Mouse (Mus musculus) forebrain, embryonic 11.5 days (tissue): ENCODE results near the gene Ust. TPM values are rescaled to one million over a fixed set of nuclear protein-coding genes. Genes with fewer than 3 reads are reported as not detected.

Experiments
- ATAC-seq: fragments of 200-750 bp; cut with Nextera tagmentation; replicated peaks from 2 replicates; pipeline ENCODE4 v1.8.0; 2017; ENCODE audit warnings: moderate TSS enrichment; ENCODE audit not compliant: low FRiP score
- DNase-seq: peaks from one replicate; pipeline ENCODE4 v3.0.0-alpha.2; 2017; ENCODE audit warnings: low spot score
- H3K27ac ChIP-seq: fragments of 300-500 bp; sonication (generic); 2 replicates; pipeline ENCODE4 v1.5.1; 2014; ENCODE audit warnings: low read depth, low read length
- H3K27me3 ChIP-seq: fragments of 300-500 bp; sonication (generic); 2 replicates; pipeline ENCODE4 v1.6.1; 2014; ENCODE audit warnings: mild to moderate bottlenecking, low read length, mixed read lengths; ENCODE audit not compliant: control insufficient read depth, insufficient read depth
- H3K36me3 ChIP-seq: fragments of 300-500 bp; sonication (generic); 2 replicates; pipeline ENCODE4 v1.6.1; 2014; ENCODE audit warnings: mild to moderate bottlenecking, low read length, moderate library complexity, mixed read lengths; ENCODE audit not compliant: control insufficient read depth, insufficient read depth
- H3K4me1 ChIP-seq: fragments of 300-500 bp; sonication (generic); replicated peaks from 2 replicates; pipeline ENCODE4 v1.6.1; 2014; ENCODE audit warnings: low read length, mixed read lengths; ENCODE audit not compliant: control insufficient read depth, insufficient read depth
- H3K4me2 ChIP-seq: fragments of 300-500 bp; sonication (generic); 2 replicates; pipeline ENCODE4 v1.6.1; 2014; ENCODE audit warnings: low read depth, mild to moderate bottlenecking, low read length, moderate library complexity, mixed read lengths; ENCODE audit not compliant: severe bottlenecking
- H3K4me3 ChIP-seq: fragments of 300-500 bp; sonication (generic); 2 replicates; pipeline ENCODE4 v1.5.1; 2014; ENCODE audit warnings: low read depth, low read length
- H3K9ac ChIP-seq: fragments of 300-500 bp; sonication (generic); 2 replicates; pipeline ENCODE4 v1.6.1; 2014; ENCODE audit warnings: low read length
- H3K9me3 ChIP-seq: fragments of 300-500 bp; sonication (generic); 2 replicates; pipeline ENCODE4 v1.6.1; 2016; ENCODE audit warnings: low read length, mixed read lengths; ENCODE audit not compliant: control insufficient read depth
- WGBS: fragments of 180-500 bp; shearing (Covaris S2); extraction: QIAGEN DNeasy Blood & Tissue Kit; methylation state at CpG from one replicate; pipeline ENCODE4 v1.1.7; 2014; 5-methylcytosine and 5-hydroxymethylcytosine counted together
- polyA plus RNA-seq: library from polyadenylated mRNA; unstranded; fragments of >200 nt; fragmentation: Nextera tagmentation; extraction: Ambion mirVana; gene quantifications from 2 replicates; pipeline ENCODE4 v1.2.1, GENCODE M21; 2014

Gene Ust
- polyA plus RNA-seq, 1 experiment from 2014 or later = 3.4 TPM

- Histone ChIP-seq H3K4me1 (no peaks in the 10 kb centered on the region; the same call in 1 of the 2 replicates), H3K9ac (no peak overlapping the region), H3K9me3 (no peaks in the 10 kb centered on the region), H3K27ac (no peak overlapping the region), H3K27me3 (no peaks in the 10 kb centered on the region), H3K4me2 (no peak overlapping the region), H3K4me3 (no peak overlapping the region), H3K36me3 (no peaks in the 10 kb centered on the region)
- 88% methylated on average over 1 of the region's 1 CpGs for WGBS
- DNase-seq = no peak
- ATAC-seq = no peak
Measured at GRCm38 (mm10) chr10:8299166-8299565, 219.5 kb downstream of the Ust start.

GRCm38 (mm10) chr10:8297214-8297613 lies 221.4 kb downstream of the Ust start:
- Histone ChIP-seq H3K36me3 (no peaks in the 10 kb centered on the region), H3K4me1 (no peaks in the 10 kb centered on the region; the same call in 1 of the 2 replicates), H3K9ac (no peak overlapping the region), H3K4me2 (no peak overlapping the region), H3K27me3 (no peaks in the 10 kb centered on the region), H3K9me3 (no peaks in the 10 kb centered on the region), H3K27ac (no peak overlapping the region), H3K4me3 (no peak overlapping the region)
- DNase-seq = no peak
- WGBS = 24% methylated on average over 2 of the region's 2 CpGs
- ATAC-seq = no peak

GRCm38 (mm10) chr10:8290661-8291060 lies 228.0 kb downstream of the Ust start:
- Histone ChIP-seq H3K4me1 (no peaks in the 10 kb centered on the region), H3K27me3 (no peaks in the 10 kb centered on the region), H3K4me3 (no peak overlapping the region), H3K27ac (no peak overlapping the region), H3K4me2 (no peak overlapping the region), H3K36me3 (no peaks in the 10 kb centered on the region), H3K9me3 (no peaks in the 10 kb centered on the region; the same call in 1 of the 2 replicates), H3K9ac (no peak overlapping the region)
- no peak for ATAC-seq
- 63% methylated on average over 5 of the region's 5 CpGs for WGBS
- no peak for DNase-seq

- Histone ChIP-seq H3K4me3 (no peak overlapping the region), H3K9ac (no peak overlapping the region), H3K4me2 (no peak overlapping the region), H3K27ac (no peak overlapping the region), H3K4me1 (no peaks in the 10 kb centered on the region), H3K36me3 (no peaks in the 10 kb centered on the region), H3K27me3 (no peaks in the 10 kb centered on the region), H3K9me3 (no peaks in the 10 kb centered on the region; the same call in 1 of the 2 replicates)
- DNase-seq (no peak), ATAC-seq (no peak)
- WGBS = 21% methylated on average over 6 of the region's 6 CpGs
Measured at GRCm38 (mm10) chr10:8287350-8287791, 231.3 kb downstream of the Ust start.

- WGBS = 89% methylated on average over 3 of the region's 3 CpGs
- no peak overlapping the region for H3K4me2 ChIP-seq
- H3K27ac ChIP-seq = no peak overlapping the region
- no peak overlapping the region for H3K9ac ChIP-seq
- H3K36me3 ChIP-seq = no peaks in the 10 kb centered on the region
- ATAC-seq (no peak), DNase-seq (no peak)
- no peaks in the 10 kb centered on the region for H3K27me3 ChIP-seq
- no peak overlapping the region for H3K4me3 ChIP-seq
- H3K4me1 ChIP-seq = no peaks in the 10 kb centered on the region
- H3K9me3 ChIP-seq = no peaks in the 10 kb centered on the region; the same call in 1 of the 2 replicates
Measured at GRCm38 (mm10) chr10:8283991-8284390, 234.6 kb downstream of the Ust start.

GRCm38 (mm10) chr10:8277094-8277493 lies 241.5 kb downstream of the Ust start:
- Histone ChIP-seq H3K4me2 (no peak overlapping the region), H3K9me3 (no peaks in the 10 kb centered on the region), H3K4me3 (no peak overlapping the region), H3K4me1 (no peaks in the 10 kb centered on the region), H3K9ac (no peak overlapping the region), H3K36me3 (no peaks in the 10 kb centered on the region), H3K27ac (no peak overlapping the region), H3K27me3 (no peaks in the 10 kb centered on the region)
- ATAC-seq (no peak), DNase-seq (no peak)
- WGBS = 84% methylated on average over 5 of the region's 5 CpGs

- DNase-seq (no peak), ATAC-seq (no peak)
- no peak overlapping the region for H3K4me3 ChIP-seq
- H3K27me3 ChIP-seq = no peaks in the 10 kb centered on the region
- 88% methylated on average over 4 of the region's 4 CpGs for WGBS
- H3K36me3 ChIP-seq = no peaks in the 10 kb centered on the region
- no peaks in the 10 kb centered on the region for H3K4me1 ChIP-seq
- no peaks in the 10 kb centered on the region for H3K9me3 ChIP-seq
- H3K27ac ChIP-seq = no peak overlapping the region
- H3K4me2 ChIP-seq = no peak overlapping the region
- no peak overlapping the region for H3K9ac ChIP-seq
Measured at GRCm38 (mm10) chr10:8269681-8270080, 248.9 kb downstream of the Ust start.

GRCm38 (mm10) chr10:8259716-8260115 lies 258.9 kb downstream of the Ust start:
- H3K9me3 ChIP-seq = no peaks in the 10 kb centered on the region
- no peaks in the 10 kb centered on the region for H3K36me3 ChIP-seq
- 51% methylated on average over 4 of the region's 4 CpGs for WGBS
- no peak overlapping the region for H3K27ac ChIP-seq
- H3K4me1 ChIP-seq = no peaks in the 10 kb centered on the region
- H3K4me3 ChIP-seq = no peak overlapping the region
- no peak overlapping the region for H3K9ac ChIP-seq
- ATAC-seq (no peak), DNase-seq (no peak)
- no peak overlapping the region for H3K4me2 ChIP-seq
- H3K27me3 ChIP-seq = no peaks in the 10 kb centered on the region

- WGBS = 93% methylated on average over 3 of the region's 3 CpGs
- H3K9ac ChIP-seq = no peak overlapping the region
- H3K4me3 ChIP-seq = no peak overlapping the region
- DNase-seq (no peak), ATAC-seq (no peak)
- no peak overlapping the region for H3K27ac ChIP-seq
- H3K36me3 ChIP-seq = no peaks in the 10 kb centered on the region
- no peak overlapping the region for H3K4me2 ChIP-seq
- H3K27me3 ChIP-seq = no peaks in the 10 kb centered on the region
- no peaks in the 10 kb centered on the region for H3K9me3 ChIP-seq
- H3K4me1 ChIP-seq = no peaks in the 10 kb centered on the region
Measured at GRCm38 (mm10) chr10:8250005-8250404, 268.6 kb downstream of the Ust start.
